Mouse (Mus musculus): Measurements from ENCODE around the gene Vmn1r85.
"Not testable (repeated sequence)": the region's sequence is repeated elsewhere in the genome, so short reads cannot be mapped to it uniquely, and the experiment has no call there.

The Vmn1r85 gene

DNA sequence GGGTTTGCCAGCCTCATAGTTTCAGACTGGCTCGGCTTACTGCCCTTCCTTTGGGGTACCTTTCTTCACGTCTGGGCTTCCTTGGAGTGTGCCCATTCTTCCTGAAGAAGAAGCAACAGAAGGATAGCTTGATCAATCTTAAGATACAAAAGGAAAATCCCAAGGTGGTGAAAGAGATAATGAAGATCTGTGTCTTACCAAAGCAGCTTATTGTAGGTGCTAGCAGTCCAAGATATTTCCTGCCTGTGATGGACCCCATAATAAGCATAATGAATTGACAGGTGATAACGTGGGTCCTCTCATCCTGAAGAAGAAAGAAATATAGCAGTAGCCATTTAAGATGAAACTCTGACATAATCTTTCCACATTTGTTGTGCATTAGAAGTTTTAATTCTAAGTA, at the start of gene Vmn1r85:
Vmn1r85 (minus strand) TSS at position 101 of the 400 bp plus-strand sequence.
- no peak for DNase-seq

DNA sequence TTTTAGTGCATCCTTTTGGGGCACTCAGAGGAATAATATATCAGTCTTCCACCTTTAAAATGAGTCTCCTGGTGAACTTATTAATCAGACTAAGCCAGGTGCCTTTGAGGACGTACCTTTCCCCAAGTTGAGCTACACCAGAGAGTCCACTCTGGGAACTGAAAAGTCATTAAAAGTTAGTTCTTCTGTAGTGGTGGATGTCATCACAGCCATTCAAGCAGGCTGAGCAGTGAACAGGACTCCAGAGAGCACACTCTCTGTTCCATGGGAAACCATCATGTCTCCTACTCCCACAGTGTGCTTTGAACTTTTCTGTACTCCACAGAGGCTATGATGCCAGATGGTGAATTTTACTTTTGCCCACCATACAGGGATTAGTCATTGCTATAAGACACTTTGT, 45.1 kb upstream of the Vmn1r85 start, which contains the start of gene Vmn1r87:
Vmn1r87 (minus strand) TSS at position 101 of the 400 bp plus-strand sequence.
- DNase-seq, result no peak

DNA sequence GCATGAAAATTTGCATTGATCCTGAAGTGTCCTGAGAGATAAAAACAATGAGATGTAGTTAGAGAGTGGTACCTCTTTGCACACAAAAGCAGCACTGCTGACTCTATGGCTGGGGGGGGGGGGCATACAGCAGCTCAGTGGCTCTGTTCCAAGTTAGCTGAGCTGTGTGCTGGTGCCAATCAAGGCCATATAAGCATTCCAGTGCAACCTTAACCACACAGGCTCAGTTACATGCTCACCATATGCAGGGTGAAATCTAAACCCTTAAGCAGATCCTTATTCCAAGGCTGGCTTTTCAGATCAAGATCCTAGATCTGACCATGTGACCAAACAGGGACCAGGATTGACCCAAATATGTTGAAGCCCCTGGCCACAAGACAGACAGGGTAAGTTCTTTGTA, 42.4 kb upstream of the Vmn1r85 start:
- DNase-seq, result no peak

DNA sequence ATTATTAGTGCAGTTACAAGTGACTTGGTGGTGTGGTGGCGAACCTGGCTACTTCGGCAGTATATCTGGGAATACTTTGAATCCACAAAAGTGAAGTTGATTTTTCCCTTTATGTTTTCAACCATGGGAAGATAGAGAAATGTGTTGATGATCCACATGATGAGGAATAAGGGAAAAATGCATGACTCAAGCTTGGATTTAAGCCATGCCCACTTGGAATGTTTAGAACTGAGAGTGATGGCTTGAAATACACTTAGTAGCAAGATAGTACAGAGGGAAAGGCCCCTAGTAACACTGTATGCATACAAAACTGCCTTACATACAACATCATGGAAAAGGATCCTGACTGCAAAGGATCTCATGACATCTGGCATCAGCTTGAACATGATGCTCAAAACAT, 36.9 kb upstream of the Vmn1r85 start:
- DNase-seq, result no peak

DNA sequence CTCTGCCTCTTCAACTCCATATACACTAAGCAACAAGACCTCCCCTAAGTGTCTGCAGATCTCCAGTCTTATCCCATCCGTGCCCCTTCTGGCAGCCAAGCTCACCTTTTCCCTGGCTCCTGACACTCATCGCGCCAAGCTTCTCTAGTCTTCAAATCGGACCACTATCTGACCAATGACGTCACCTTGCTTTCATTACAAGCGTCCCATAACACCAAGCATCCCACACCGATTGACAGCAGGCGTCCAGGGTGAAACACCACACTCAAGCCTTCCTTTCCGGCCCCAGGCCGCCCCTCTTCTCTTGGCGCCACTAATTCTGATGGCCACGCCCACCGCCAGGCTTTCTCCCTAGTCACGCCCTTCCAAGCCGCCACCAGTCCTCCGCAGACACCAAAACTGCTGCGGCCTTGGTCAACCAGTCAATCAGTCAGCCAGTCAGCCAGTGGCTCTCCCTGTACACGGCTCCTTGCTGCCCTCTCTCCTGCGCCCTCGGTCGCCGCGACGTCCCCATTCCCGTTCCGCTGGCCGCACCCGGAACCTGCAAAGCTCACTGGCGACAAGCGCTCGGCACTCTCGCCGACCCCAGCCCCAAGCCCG, 28.7 kb upstream of the Vmn1r85 start:
- DNase-seq, result peak; percentile 6

DNA sequence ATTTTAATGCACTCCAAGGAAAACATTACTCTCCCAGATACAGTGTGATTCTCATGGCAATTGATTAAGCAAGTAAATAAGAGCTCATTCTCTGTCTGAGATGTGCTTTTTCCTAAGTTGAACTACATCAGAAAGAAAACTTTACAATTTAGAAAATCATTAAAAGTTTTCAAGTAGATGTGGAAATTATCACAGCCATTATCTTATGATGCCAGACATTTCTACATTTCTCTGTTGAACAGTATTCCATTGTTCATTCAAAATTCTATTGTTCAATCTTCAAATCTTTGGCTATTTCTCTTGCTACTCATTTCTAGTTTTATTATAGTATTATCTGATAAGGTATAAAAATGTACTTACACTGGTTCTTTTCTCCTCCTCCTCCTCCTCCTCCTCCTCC, 24.8 kb upstream of the Vmn1r85 start, which contains the start of gene Vmn1r86:
Vmn1r86 (minus strand) TSS at position 101 of the 400 bp plus-strand sequence.
- no peak for DNase-seq

DNA sequence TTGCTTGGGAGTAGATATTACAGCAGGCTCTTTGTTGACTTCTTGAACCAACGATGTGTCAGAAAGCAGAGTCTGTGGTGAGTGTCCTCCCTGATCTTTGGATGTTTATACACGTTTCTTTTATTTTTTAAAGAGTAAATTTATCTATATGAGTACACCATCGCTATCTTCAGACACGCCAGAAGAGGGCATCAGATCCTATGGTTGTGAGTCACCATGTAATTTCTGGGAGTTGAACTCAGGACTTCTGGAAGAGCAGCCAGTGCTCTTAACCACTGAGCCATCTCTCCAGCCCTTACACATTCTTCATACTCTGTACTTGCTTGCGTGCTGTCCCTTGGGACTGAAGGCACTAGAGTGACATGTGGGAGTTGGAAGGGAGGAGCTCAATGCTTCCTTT, 22.7 kb downstream of the Vmn1r85 start:
- DNase-seq, result no peak

DNA sequence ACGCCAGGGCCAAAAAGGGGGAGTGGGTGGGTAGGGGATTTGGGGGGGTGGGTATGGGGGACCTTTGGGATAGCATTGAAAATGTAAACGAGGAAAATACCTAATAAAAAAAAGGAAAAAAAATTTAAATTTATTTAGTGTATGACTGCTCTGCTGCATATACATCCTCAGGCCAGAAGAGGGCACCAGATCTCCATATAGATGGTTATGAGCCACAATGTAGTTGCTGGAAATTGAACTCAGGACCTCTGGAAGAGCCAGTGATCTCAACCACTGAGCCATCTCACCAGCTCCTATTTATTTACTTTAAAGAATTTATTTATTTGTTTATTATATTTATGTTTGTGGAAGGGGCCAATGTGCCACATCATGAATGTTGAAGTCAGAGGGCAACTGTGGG, 31.6 kb downstream of the Vmn1r85 start:
- DNase-seq, result not testable (repeated sequence)

DNA sequence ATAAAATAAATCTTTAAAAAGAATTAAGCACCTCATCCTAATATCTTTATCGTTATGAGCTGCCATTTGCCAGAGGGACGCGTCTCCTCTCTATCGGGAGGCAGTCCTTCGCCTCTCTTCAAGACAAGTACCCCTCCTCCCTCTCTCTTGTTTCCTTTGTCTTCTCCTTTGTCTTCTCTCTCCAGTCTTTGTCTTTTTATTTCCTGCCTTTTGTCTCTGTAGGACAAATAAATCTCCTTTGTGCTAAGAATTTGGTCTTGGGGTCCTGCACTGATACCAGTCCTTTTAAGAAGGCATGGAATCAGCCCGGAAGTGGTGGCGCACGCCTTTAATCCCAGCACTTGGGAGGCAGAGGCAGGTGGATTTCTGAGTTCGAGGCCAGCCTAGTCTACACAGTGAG, 35.4 kb downstream of the Vmn1r85 start:
- no peak for DNase-seq

DNA sequence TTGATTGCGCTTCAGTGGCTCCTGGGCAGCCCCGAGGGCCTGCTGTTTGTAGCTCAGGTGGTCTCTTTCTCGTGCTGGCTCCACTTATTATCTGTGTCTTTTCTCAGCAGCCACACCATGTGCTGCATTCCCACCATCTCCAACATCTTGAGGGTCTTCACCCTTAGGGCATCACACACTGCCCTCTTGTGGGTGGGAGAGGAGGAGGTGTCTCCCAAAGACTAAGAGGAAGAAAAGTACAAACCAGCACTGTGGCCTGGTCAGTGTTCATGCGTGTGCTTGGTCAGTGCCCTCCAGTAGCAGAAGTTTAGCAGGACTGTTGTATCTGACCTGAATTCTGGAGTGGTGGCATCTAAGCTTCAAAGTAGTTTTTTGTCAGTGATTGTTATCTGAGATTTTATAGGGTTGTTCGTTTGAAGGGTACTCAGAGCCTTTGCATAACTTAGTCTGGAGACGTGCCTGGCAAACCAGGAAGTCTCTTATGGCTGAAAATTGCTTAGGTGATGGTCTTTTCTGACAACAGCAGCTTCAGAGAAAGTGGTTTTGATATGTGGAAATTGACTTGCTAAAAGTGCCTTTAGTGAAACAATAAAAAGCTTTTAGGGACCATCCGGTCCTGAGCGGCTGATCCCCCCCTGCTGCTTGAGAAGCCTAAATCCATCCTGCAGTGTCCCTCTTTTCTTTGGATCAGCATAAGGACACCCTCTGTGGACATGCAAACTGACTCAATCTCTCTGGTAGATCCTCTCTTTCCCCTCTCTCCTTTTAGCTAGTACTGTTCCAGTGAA, 37.9 kb downstream of the Vmn1r85 start:
- no peak for DNase-seq

DNA sequence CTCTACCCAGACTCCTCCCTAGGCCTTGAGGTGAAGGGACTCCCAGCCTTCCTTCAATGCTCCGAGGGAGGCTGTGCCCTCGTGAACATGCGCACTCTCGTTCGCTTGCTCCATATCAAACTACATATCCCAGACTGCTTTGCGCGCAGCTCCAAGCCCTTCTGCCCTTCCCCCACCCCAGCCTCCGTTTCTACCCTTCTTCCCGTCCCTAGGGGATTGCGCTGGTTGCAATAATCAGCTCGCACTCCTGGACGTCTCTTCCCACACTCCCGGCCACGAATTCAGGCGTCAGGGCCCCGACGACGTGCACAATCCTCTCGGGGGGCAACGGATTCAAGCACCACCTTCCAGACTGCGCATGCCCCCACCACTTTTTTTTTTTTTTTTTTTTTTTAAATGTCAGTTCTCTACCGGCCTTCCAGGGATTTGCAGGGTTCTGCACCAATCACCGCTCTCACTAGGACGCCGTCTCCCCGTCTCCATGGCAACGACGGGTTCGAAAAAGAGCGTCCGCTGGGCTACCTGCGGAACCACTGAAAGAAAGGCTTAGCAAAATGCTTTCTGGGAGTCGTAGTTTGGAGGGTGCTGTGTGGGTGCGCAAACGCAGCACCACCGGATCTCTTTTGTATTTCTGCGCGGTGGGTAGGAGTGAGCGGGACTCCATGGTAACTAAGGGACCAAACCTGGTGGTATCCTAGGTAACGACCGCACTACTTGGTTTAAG, 40.5 kb downstream of the Vmn1r85 start, which contains the start of gene Mzf1:
Mzf1 (minus strand) TSS at position 478 of the 724 bp plus-strand sequence.
- DNase-seq, result peak; percentile 94

DNA sequence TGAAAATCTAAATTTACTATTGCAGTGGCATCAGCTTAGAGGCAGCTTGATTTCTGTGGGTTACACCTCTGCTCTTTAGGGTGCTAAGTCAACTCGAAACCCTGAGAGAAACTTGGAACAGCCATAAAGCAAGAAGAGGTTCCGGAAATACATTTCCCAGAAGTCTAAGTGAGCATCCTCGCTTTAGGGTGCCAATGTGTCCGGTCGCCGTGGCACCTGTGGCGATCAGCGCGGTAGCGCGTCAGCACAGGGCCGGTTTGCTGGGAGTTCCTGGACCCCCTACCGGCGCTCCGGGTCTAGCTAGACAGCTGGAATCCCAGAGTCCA, 41.0 kb downstream of the Vmn1r85 start:
- no peak for DNase-seq

DNA sequence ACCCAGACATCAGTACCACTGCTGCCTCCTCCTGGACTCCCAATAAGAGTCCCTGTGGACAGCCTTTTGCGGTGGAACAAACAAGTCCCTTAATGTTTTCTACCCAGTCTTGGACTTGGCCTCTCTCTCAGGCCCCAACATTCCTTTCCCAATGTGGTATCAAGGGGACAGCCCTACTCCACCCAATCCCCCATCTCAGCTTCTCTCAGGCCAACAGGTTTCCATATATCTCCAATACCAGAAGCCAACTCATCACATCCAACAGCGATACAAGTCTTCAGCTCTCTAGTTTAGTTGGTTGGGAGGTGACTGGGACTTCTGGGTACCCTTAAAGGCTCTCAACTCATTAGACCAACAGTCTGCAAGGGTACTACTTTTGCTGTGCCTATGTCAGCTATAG, 41.5 kb downstream of the Vmn1r85 start:
- peak; percentile 25 for DNase-seq

DNA sequence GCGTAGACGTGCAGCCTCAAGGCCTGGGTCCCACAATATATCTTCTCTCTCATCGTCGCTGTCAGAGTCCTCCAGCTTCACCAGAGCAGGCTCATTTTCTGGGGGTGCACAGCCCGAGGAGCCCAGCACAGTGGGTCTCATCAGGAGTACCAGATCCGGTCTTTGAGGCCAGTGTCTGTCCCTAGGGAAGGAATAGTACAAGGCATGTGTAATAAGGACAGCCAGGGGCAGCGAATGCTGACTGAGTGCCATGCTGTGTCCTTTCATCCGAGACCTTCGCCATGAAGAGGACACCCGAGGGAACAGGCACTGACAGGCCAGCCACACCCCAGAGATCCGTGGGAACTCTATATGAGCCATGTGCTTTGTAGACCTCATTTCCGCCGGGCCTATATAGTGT, 42.0 kb downstream of the Vmn1r85 start:
- peak; percentile 34 for DNase-seq

DNA sequence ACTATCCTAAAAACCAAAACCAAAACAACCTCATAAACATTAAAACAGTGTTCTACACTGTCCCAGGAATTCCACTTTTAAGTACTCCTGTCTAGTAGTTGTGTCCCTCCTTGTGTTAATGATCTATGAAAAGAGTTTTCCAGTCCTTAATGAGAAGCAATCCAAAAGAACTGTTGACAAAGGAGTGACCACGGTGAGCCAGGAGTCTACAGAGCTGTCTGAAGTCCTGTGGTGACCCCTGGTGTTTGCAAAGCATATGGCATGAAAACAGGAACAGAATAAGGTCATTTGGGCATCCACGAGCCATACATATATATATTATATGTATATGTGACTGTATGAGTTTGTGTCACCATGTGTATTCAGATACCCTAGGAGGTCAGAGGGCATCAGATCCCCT, 48.9 kb downstream of the Vmn1r85 start:
- peak; percentile 54 for DNase-seq

DNA sequence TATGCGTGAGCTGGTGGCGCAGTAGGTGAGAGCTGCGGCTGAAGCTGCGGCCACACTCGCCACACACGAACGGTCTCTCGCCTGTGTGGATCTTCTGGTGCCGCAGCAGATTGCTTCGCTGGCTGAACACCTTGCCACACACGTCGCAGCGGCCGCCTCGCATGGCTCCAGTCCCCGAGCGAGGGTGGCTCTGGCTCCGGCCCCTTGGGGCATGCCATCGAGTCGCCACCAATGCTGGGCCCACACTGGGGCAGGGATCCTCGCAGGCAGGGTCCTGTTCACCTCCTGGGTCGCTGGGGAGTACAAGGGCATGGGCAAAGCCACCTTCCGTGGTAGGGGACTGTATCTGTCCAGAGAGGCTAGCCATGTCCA, 50.7 kb downstream of the Vmn1r85 start:
- no peak for DNase-seq

DNA sequence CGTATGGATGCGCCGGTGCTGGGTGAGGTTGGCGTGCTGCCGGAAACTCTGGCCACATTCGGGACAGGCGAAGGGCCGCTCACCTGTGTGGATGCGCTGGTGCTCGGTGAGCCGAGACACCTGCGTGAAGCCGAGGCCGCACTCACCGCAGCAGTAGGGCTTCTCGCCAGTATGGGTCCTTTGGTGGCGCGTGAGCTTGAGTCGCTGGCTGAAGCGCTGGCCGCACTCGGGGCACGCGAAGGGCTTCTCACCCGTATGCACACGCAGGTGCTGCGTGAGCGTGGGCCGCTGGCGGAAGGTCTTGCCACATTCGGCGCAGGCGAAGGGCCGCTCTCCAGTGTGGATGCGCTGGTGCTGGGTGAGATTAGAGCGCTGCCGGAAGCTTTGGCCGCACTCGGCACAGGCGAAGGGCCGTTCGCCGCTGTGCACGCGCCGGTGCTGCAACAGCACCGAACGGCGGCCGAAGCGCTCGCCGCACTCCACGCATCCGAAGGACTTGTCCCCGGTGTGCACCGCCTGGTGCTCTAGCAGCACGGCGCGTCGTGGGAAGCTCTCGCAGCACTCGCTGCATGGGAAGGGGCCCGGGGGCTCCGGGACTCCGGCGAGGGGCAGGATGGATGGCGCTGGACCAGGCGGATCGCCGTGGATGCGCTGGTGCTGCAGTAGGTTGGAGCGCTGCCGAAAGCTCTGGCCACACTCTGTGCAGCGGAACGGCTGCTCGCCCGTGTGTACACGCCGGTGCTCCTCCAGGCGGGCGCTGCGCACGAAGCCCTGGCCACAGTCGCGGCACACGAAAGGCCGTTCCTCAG, 51.3 kb downstream of the Vmn1r85 start:
- DNase-seq, result peak; percentile 79

DNA sequence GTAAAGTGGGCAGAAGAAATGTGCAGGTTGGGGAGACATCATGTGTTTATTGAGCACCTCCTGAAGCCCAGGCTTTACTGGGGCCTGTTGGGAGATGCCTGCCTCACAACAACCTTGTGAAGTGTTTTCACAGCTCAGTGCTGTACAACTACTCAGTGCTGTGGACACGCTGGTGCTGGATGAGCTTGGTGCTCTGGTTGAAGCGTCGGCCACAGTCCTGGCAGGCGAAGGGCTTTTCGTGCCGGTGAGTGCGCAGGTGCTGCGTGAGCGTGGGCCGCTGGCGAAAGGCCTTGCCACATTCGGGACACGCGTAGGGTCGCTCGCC, 51.9 kb downstream of the Vmn1r85 start:
- DNase-seq, result no peak

DNA sequence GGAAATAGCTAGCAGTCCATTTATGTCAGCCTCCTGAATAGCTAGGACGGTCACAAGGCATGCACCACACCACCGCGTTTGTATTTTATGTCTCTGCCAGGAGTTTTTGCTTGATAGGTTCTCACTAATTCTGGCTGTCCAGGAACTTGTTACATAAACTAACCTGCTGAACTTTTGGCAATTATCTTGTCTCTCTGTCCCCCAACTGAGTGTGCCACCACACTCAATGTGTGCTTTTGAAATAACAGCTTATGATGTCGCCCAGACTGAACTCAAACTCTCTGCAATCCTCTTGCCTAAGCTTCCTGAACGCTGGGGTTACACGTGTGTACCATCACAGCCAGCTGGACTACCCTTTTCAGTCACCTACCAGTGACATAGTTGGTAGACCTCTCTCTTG, 52.5 kb downstream of the Vmn1r85 start:
- peak; percentile 17 for DNase-seq

DNA sequence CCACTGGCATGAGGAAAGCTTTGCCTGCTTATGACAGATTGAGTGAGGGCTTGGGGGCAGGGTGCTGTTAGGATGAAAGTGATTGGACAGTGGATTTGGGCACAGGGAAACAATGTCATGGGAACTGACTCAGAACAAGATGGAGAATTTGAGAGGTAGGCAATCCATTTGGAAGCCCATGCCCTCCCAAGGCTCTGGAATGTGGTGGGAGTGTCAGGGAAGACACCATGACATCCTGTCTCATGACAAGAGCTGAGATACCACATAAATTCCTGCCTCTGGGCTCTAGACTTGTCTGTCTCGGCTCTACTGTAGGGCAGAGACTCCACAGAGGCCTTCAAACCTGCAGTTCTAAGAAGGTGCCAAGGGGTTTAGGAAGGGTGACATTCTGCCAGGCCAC, 53.7 kb downstream of the Vmn1r85 start:
- no peak for DNase-seq

DNA sequence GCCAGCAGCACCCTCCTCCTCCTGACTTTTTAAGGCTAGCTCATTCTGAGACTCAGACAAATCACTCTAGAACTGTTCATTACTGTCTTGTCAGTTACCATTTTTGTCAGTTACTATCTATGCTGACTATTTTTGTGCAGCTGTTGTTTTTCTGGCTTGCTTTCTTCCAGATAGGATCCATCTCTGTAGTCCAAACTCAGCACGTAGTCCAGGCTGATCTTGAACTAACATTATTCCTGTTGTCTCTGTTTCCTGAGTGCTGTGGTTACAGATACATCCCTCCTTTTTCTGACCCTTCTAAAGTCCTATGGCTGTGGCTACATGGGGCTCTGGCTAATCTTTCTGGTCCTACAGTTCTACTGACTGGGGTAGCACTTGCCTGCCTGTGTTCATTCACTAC, 55.8 kb downstream of the Vmn1r85 start:
- no peak for DNase-seq

DNA sequence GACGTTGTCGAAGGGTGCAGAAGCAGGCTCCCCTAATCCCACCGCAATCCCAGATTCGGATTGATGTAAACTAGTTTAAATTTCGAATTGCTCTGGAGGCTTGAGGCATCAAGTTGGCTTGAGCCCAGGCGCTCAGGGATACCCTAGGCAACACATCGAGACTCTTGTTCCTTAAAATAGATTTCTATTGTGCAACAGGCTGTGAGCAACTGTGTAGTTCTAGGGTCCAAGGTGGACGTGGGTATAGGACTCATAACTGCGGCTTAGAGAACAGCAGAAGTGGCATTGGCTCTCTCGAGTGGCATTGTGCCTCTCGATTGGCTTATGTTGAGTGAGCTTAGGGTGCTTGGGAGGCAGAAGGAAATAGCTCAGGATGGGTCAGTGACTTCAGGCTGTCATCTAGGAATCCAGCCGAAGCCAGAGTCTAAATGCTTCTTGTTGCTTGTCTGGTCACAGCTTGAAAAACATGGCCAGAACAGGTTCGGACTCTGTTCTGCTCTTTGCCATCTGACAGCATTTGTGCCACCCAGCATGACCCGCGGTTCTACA, 56.3 kb downstream of the Vmn1r85 start:
- DNase-seq, result no peak

Measured in cerebellum, adult 11 months (tissue).